Mouse (Mus musculus): Measurements from ENCODE around the gene Hepacam.
A peak's percentile ranks its signal among the peaks of the same experiment; 100 is the strongest.

The Hepacam gene

GRCm38 (mm10) chr9:37367301-37368080, at the start of gene Hepacam:
TSS of gene Hepacam (plus strand) at chr9:37367351.
- no peak for DNase-seq

- DNase-seq: no peak
Measured at GRCm38 (mm10) chr9:37329456-37329855, 37.7 kb upstream of the Hepacam start.

GRCm38 (mm10) chr9:37345406-37345805, 21.7 kb upstream of the Hepacam start:
- DNase-seq: no peak

DNA sequence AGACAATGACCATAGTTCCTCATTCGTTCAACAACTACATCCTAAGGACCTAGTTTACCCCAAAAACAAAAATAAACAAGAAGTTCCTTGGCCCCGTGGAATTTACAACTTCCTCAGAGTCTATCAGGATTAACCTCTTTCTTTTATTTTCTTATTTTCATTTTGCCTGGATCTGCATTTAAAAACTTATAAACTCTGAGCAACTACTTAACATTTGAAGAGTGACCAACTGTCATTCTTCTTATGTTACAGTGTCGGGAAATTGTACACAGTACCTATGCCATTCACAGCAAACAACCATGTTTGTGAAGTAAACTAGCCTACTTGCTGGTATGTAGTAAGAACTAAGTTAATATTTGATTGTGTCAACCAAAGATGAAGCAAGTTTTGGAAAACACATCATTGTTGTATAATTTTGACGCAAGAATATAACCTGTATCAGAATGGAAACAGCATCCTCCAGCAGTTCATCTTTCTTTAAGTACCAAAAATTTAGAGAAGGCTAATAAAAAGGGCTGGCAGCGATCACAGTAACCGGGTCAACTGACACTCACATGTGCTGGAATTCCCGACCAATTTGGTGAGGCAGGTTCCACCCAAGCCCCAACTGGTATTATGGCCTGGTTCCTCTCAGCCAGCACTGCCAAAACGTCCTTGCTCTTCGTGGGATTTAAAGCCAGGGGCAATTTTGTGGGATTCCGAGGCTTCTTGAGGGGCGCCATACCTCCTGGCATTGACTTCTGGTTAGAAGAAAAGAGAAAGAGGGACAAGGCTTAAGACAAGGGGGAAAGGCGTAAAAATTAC, 19.8 kb upstream of the Hepacam start:
- no peak for DNase-seq

DNA sequence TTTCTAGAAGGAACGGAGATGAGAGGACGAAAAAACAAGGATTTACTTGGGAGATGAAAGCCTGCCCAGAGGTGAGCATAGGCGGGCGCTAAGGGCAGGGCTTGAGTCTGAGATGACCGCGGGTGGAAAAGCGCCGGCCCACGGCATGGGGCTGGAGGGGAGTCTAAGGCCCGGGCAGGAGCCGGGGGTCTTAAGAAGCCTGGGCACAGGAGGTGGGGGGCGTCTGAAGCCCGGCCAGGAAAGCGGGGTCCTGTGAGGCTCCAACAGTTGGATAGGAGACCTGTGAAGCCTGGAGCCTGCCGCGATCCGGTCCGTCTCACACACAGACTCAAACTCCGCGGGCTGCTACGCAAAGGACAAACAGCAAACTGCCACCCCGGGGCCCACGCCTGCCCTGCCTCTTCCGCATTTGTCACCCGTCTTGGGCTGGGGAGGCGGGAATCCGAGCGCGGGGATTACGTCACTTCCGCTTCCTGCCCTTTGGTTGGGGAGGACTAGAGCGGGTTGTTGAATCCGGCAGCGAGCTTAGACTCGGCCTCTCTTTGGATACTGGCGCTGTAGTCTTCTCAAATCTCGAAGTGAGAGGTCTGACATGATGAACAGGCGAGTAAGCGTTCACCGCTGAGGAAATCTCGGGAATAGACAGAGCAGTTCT, 19.0 kb upstream of the Hepacam start, which contains the start of gene Ccdc15:
TSS of gene Ccdc15 (minus strand) at position 445 of the 655 bp plus-strand sequence.
- peak; percentile 98 for DNase-seq

DNA sequence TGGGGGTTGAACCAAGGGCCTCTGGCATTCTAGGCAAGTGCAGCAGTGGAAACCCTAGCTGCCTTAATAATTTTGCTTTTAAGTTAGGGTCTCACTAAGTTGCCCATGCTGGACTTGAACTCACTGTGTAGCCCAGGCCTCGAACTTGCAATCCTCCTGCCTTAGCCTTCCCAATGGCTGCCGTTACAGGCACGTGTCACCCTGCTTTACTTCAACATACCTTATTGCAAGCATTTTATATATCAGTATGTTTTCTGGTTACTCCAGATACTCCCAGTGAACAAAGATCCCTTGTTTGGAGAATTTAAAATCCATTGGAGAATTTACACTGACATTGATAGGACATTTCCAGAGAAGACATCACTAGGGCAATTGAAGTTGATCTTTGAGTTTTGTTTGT, 18.1 kb upstream of the Hepacam start:
- no peak for DNase-seq

- DNase-seq: no peak
Measured at GRCm38 (mm10) chr9:37351266-37351665, 15.9 kb upstream of the Hepacam start.

DNA sequence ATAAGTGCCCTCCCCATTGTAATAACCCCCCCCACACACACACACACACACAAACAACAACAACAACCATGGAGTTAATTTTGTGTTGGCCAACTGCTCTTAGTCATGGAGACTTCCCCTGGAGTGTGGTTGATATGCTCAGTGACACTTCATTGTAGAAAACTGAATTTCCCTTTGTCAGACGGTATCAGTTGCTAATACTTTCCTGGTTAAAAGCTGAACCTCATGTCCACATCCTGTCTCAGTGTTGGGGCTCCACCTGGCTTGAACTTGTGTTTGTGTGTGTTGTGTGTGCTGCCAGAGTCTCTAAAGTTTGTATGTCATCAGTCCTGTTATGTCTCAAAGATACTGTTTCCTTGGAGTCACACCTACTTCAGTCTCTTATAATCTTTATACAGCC, 12.7 kb upstream of the Hepacam start:
- DNase-seq: no peak

DNA sequence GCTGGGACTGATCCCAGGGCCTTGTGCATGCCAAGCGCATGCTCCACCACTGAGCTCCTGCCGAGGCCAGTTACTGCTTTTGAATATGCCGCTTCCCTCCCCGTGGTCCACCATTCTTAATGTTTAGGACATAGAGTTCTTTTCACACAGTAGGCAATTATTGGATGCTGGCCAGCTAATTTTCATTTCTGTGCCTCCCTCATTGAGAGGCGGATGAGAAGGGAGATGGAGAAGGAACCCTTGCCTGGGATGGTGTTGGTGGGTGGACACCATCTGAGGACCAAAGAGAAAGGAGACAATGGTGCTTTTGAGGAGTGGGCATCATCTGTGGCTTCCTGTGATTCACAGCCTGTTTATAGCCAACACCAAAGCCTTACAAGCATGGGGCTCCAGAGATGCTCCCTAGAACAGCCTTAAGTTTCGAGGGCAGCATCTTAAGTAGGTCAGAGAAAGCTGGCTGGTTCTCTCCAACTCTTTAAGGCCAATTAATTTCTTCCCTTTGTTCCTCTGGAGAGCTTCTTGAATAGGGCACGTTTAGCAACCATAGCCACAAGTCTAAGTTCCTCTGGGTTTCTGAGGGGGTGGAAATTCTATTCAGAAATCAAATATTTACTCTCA, 8.3 kb upstream of the Hepacam start:
- DNase-seq: no peak

DNA sequence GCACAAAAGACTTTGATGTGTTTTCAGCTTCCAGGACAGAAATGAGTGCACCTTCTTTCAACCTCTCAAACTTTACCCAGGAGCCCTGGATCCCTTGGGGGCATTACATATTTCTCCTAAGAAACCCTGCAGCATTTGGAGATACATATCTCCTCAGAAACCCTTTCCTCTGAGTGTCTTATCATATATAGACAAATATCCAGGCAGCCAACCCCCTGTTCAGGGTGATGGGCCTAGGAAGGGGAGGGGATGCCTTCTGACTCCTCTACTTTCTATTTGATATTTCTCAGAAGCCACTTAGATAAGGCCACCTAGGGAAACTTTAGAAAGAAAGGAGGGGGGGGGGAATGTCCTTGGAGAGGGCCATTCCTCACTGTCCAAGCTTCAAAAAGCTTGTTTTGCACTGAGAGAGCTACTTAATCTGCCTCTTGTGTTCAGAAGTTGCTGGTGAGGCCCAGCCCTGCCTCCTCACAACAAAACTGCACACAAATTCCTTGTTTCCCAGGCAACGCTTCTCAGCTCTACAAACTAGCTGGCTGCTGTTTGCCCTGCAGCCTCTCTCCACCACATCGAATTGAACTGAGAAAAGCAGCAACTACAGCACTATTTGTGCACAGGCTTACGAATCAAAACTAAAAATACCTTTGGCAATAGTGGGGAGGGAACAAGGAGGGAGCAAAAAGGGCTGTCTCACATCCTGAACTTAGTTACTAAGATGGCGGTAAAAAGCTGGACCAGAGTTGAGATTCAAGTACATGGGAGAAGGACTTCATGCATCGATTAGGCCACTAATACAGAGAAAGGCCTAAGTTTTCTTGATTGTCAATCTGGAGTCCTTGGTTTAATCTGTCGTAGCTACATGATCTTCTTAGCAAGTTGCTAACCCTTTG, 7.6 kb upstream of the Hepacam start:
- peak; percentile 28 to 38 for DNase-seq

DNA sequence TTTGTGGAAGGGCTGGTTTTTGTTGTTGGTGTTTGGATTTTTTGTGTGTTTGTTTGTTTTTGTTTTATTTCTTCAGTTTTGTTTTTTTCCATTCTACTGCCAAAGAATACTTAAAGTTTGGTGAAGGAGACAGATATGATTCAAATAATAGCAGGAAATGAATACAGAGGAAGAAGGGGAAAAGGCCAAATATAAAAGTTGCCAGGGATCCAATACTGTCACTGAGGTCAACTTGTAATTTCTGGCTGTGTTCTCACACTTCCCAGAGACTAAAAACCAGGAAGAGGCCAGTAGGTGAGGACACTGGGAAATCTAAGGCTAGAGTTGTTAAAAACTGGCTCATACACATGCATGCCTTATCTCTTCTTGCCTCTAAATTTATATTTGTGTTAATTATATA, 5.1 kb upstream of the Hepacam start:
- peak in 1 of 2 experiments; percentile 47 for DNase-seq

- DNase-seq: no peak
Measured at GRCm38 (mm10) chr9:37362881-37363280, 4.3 kb upstream of the Hepacam start.

- DNase-seq: no peak
Measured at GRCm38 (mm10) chr9:37363551-37363950, 3.6 kb upstream of the Hepacam start.

GRCm38 (mm10) chr9:37364392-37364791, 2.8 kb upstream of the Hepacam start:
- DNase-seq: no peak

GRCm38 (mm10) chr9:37365706-37366105, 1.4 kb upstream of the Hepacam start:
- DNase-seq: peak in 1 of 2 experiments; percentile 38

DNA sequence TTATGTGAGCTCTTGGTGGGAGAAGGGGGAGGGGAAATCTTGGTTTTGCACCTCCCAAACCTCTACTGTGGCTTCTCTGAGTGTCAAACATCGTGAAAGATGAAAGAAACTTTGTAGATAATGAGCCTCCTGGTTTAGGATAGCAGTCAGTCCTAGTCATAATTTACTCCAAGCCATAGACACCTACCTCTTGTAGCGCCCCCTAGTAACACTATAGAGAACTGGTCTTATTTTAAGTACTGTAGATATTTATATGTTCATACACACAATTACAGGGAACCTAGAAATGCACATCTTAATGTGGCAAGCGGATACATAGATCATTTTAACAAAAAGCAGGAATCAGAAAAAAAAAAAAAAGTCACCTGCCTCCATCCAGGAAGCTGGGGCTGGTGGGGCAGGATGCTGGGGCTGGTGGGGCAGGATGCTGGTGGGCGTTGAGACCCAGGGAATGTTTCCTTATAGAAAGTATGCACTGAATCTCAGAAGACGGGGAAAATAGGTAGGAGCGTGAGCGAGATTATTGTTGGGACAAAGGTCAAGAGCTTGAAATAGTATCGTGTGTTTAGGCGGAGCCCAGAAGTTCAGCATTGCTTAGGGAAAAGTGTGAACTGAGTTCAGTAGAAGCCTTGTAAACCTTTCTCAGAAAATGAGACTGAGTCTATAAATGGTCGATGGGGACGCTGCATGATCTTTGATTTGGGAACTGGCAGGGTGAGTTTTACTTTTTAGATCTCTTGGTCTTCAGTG, 1.1 kb downstream of the Hepacam start:
- no peak for DNase-seq

GRCm38 (mm10) chr9:37368860-37369259, 1.7 kb downstream of the Hepacam start:
- peak; percentile 68 to 76 for DNase-seq

DNA sequence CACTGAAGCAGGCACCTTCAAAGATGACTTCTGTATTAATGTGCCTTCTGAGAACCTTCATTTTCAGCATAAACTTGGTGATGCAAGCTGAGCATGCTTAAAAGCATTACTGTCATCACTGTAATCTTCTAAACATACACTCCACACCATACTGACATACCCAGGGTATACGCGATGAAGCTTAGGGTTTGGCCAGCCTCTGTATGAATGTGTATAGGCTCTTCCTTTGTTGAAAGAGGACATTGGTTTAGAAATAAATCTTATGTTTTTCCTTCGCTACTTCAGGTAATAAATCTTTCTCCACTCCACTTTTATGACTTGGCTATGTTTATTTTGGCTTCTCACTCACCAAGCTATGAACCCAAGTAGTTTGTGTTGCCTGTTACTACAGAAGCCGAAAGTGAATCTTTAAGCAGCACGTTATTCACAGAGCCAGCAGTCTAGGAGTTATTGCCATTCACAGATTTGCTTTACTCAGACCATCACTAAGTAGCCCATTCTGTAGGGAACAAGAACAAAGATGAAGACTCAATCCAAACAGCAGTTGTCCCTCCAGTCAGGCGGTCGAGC, 4.2 kb downstream of the Hepacam start:
- DNase-seq: no peak

GRCm38 (mm10) chr9:37375718-37376117, 8.6 kb downstream of the Hepacam start:
- no peak for DNase-seq

GRCm38 (mm10) chr9:37383161-37383560, 16.0 kb downstream of the Hepacam start:
- no peak for DNase-seq

All from kidney, postnatal 36 days (tissue).